Mouse (Mus musculus): ENCODE measurements at regions not wholly inside any gene's neighbourhood (a gene's known extent, or its start where the extent isn't known, plus 50 kb on each side); places are given as distances from the start of the nearest gene placed in this dataset.
A peak's percentile ranks its signal among the peaks of the same experiment; 100 is the strongest.

DNA sequence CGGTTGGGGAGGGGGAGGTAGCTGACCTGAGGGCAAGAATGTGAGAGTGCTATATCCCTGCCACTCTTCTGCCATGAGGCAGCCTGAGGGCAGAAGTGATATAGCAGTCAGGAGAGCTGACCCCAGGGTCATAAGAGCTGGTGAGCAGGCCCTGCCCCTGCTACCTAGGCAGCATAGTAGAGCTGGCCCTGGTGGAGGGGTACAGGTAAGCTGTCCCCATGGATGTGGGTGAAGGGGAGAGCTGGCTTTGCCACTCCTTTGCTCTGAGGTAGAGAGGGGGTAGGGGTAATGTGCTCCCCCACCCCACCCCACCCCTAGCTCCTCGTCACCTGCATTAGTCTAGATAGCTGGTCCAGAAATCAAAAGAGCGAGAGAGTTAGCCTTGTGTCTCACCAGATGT lies 61.3 kb upstream of the Gm3839 start:
- DNase-seq: no peak

DNA sequence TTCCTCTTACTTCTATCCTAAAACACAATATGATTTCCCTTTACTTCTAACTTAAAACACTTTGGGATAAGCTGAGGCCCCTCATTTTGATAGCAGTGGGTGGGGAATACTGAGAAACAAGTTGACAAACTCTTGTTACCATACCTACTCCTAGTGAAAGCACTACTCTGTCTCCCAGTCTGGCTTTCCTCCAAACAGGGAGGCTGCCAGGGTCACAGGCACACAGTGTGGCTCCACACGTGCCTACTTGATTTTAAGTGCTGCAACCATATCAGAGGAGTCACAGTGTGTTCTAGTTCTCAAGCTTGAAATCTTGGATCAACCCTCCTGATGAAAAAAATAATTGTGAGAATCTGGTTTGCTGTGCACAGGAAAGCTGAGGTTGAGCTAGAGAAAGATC lies 65.8 kb upstream of the Gm3839 start:
- DNase-seq: no peak

DNA sequence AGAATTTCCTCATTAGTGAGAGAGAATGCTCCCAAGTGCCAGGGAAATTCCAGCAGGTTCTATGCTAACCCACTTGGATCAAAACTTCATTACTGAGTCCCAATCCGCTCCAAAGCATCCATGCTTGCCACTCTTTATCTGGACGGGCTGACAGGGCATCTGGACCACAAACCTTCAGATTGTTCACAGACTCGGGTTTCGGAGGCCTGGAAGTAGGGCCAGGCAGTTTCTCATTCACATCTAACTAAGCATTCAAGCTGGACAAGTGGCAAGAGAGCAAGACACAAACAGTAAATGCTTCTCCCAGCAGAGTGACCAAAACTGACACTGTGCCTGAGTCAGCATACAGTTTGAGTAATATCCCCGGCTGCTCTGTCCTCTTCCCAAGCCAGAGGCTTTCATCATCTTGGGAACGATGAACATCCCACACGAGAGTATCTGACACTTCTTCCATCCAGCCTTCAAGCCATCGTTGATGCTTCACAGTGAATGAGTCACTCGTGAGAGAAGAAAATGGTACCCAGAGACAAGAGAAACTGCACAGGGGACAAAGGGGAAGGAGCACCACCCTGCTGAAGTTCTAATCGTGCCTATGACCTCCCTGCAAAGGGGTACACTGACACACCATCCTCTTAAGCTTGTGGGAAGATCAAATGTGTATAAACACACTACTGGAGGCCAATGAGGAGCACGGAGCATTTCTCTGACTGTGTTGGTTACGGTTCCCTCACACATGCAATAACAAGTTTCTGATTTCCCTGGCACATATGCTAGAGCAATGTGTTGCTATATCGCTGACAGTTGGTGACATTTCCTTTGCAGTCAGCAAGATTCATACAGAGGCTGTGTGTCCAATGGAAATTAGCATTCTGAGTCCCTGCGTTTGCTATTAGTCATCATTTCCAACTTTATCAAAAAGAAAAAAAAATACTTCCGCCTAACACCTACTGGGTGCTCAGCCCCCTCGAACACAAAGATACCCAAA lies 72.0 kb upstream of the Gm3839 start:
- no peak for DNase-seq

DNA sequence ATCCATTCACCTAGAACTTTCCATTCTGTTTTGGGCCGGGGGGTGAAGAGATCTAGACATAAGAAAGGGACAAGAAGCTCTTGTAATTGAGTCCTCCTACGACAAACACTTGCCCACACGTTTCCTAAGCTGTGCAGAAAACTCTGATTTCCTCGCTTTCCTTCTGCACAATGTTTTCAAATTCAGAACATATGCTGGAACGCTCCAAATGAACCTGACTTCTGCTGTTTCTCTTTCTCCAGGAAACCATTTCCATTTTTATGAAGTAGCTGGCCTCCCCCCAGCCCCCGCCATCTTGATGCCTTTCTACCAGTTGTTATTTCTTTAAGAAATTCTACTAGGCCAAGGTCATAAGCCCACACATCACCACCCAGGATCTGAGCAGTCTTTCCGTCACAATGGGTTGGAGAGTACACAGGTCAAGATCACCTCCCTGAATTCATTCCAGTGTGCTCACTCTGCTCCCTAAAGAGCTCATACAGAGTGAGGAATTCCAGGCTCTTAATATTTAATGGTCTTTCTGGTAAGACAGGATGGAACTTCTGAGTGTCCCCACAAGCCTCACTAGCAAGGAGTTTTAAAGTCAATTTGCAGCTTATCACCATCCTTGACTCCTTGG lies 78.7 kb upstream of the Gm3839 start:
- DNase-seq: no peak

DNA sequence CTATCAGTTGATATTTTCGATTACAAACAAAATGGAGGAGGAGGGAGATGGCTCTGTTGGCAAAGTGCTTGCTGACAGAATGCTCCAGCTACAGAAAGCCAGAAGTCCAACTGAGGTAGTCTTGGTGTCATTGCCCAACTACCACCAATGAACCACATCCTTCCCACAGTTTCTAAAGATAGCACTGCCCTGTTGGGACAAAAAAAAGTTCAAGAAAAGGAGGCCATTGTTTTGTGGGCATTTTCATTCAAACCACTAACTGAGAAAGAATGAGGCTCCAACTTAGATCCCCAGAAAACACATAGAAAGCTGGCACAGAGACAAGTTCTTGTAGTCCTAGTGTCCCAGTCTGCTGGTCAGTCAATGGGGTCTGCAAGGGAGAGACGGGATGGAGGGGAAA lies 82.1 kb upstream of the Gm3839 start:
- DNase-seq: no peak

DNA sequence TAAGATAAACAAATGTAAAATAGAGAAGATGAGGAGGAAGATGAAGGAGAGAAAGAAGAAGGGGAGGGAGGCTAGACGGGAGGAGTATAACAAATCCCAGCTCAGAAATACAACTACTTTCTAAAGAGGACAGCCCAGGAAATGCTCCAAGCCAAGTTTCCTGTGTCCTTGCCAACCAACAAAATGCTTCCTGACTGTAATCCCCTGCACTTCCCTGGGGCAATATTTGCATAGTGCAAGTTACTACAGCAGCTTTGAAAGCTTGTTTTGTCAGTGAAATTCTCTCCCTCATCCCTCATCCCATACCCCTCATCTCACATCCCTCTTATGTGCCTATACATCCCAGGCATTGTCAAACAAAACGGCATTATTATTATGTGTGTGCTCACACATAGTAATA lies 83.7 kb upstream of the Gm3839 start:
- peak in 1 of 2 experiments; percentile 2 for DNase-seq

DNA sequence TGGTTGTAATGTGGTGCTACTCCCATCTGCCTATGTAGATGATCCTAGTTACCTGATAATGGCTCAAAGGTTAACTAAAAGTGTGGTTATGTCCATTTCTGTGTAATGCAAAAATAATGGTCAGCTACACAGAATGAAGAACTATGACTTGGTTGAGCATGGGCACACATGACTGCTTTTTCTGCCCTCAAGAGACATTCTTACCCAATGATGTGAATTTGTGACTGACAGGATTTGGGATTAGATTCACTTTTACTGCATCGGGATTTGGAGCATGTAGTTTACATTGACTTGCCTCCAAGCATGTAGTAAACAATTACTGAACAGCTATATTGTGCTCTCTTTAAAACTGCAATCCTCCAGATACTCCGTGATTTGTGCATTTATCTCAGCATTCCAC lies 93.4 kb upstream of the Gm3839 start:
- DNase-seq: no peak

DNA sequence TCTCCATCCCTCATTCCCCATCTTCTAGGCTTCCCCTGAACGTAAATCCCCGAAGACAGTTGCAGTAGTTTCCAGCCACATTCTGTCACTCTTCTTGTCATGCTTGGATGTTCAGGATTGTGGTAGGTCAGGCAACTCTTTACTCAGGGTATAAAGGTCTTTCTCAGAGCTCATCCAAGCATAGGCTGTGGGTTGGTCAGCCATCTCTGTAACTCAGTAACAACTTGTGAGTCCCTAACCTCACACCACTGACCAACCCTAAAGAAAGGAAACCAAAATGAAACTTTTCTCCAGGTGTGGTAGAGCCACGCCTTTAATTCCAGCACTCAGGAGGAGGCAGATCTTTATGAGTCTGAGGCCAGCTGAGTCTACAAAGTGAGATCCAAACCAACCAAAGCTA lies 75.6 kb upstream of the Ptprg start:
- DNase-seq: peak; percentile 2 to 33

DNA sequence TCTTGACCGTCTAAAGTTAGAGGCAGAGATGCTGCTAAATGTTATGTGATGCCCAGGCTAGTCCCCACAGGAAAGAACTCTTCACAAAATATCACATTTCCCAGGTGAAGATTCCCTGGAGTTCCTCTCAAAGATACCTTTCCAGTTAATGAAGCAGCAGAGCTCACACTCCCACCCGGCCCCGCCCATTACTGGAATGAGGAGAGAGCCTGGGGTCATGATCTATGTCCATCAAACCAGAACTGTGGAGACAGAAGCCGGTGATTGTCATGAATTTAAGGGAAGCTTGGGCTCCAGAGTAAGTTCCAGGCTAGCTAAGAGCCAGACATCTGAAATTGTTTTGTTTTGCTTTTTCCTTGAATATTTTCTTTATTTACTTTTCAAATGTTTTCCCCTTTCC lies 71.2 kb upstream of the Ptprg start:
- no peak for DNase-seq

DNA sequence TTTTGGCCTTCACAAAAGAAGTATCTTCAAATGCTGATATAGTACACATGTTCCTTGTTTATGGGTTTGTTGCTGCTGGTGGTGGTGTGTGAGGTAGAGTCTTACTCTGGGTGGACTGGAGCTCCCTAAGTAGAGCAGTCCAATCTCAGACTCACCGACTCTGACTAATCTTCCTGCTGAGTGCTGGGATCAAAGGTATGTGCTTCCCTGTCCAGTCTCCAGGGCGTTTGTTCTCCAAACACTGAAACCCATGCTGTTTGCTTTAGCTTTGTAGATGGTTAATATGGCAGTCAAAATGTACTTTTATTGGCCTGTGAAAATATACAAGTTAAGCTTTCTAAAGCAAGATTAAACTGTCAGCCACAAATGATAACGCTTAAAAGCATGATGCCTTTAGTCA lies 67.0 kb upstream of the Ptprg start:
- no peak for DNase-seq

DNA sequence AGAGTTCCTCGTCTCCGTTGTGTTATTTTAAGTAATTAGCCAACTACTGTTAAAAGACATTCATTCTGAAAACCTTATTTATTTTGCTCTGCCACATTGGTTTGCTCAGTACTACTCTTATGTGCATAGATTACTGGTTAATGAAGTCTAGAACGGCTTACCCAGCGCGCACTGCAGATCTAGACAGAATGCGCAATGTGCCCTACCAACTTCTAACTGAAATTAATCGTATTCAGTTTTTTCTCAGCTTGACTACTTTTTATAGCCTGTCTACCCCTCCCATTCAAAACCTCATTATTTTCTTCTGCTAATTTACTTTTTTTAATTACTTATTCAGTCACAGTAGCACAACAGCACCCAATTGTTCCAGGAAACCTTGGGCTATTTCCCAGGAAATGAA lies 51.6 kb upstream of the Ptprg start:
- DNase-seq: no peak

DNA sequence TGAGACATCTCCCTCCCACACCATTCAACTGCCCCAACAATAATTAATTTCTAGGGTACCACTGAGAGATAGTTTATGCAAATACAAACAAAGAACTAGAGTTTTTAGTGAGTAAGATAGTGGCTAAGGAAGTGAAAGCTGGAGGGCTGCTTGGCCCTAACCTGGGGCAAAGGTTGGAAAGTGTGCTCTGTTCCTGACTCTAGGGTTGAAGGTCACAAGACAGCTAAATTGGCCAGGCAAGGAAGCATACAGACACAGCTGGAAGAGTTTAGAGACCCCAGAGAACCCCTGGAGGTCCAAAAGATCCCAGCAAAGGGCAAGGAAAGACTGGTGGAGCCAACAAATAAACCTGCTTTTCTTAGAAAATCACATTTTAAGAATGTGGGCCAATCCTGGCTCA lies 50.2 kb upstream of the Ptprg start:
- DNase-seq: no peak
